Mouse (Mus musculus) MEL (cell line): ENCODE data around the gene Fcrla. TPM values are rescaled to one million over a fixed set of nuclear protein-coding genes. Genes with fewer than 3 reads are reported as not detected.
A peak's percentile ranks its signal among the peaks of the same experiment; 100 is the strongest.

Experiments
- DNase-seq: peaks from one replicate; pipeline ENCODE4 v3.0.0; 2011; ENCODE audit warnings: low read depth, low spot score
- H3K27ac ChIP-seq: 2 replicates; pipeline ENCODE4 v1.5.1; 2012; ENCODE audit warnings: low read depth, mild to moderate bottlenecking, control low read depth, low read length, moderate library complexity; ENCODE audit not compliant: control insufficient read depth
- H3K27me3 ChIP-seq, 2 experiments: fragments of 150-350 bp in 1 of 2; sonication (generic) in 1 of 2; 2 replicates each; pipeline ENCODE4 v1.6.1; 2012; ENCODE audit warnings: low read length in 2 of 2, mild to moderate bottlenecking in 2 of 2, improper control_type of control experiment in 1 of 2, moderate library complexity in 1 of 2; ENCODE audit not compliant: insufficient read depth in 2 of 2, control insufficient read depth in 1 of 2
- H3K36me3 ChIP-seq, 2 experiments: 2 replicates each; pipeline ENCODE4 v1.6.1; 2012 to 2014; ENCODE audit warnings: low read length in 2 of 2, improper control_type of control experiment in 1 of 2, inconsistent platforms in 1 of 2, mild to moderate bottlenecking in 1 of 2; ENCODE audit not compliant: insufficient read depth in 2 of 2, control insufficient read depth in 1 of 2
- H3K4me1 ChIP-seq, 2 experiments: fragments of 150-350 bp in 1 of 2; sonication (generic) in 1 of 2; 2 replicates each; pipeline ENCODE4 v1.6.1; 2012; ENCODE audit warnings: low read length in 2 of 2, improper control_type of control experiment in 1 of 2, mild to moderate bottlenecking in 1 of 2; ENCODE audit not compliant: insufficient read depth in 2 of 2, control insufficient read depth in 1 of 2
- H3K4me3 ChIP-seq, 2 experiments: fragments of 150-350 bp in 1 of 2; sonication (generic) in 1 of 2; 2 replicates each; pipeline ENCODE4 v1.5.1; 2012; ENCODE audit warnings: low read depth in 2 of 2, low read length in 2 of 2, mild to moderate bottlenecking in 2 of 2, moderate library complexity in 2 of 2, control low read depth in 1 of 2, improper control_type of control experiment in 1 of 2; ENCODE audit not compliant: control insufficient read depth in 1 of 2, insufficient read depth in 1 of 2
- H3K79me2 ChIP-seq: 2 replicates; pipeline ENCODE4 v1.6.1; 2012; ENCODE audit warnings: mild to moderate bottlenecking, low read length, moderate library complexity; ENCODE audit not compliant: control insufficient read depth, poor library complexity, insufficient read depth
- H3K9ac ChIP-seq: 2 replicates; pipeline ENCODE4 v1.6.1; 2012; ENCODE audit warnings: low read depth, mild to moderate bottlenecking, control low read depth, low read length, moderate library complexity; ENCODE audit not compliant: control insufficient read depth, poor library complexity, severe bottlenecking
- H3K9me3 ChIP-seq: fragments of 150-350 bp; sonication (generic); replicated peaks from 2 replicates; pipeline ENCODE4 v1.6.1; 2012; ENCODE audit warnings: mild to moderate bottlenecking, low read length, improper control_type of control experiment, moderate library complexity; ENCODE audit not compliant: insufficient read depth
- CHD1 ChIP-seq: IDR thresholded peaks from 2 replicates; pipeline ENCODE4 v1.6.1; 2012; ENCODE audit warnings: low read depth, mild to moderate bottlenecking, inconsistent platforms, low read length, improper control_type of control experiment
- CHD2 ChIP-seq: IDR thresholded peaks from 2 replicates; pipeline ENCODE4 v1.6.1; 2011; ENCODE audit warnings: low read length, improper control_type of control experiment
- CTCF ChIP-seq, 3 experiments: IDR thresholded peaks in 2 of 3; conservative IDR thresholded peaks in 1 of 3; 2 replicates each; pipeline ENCODE4 v1.5.1; 2011 to 2012; ENCODE audit warnings: low read length in 3 of 3, low read depth in 2 of 3, mild to moderate bottlenecking in 2 of 3, improper control_type of control experiment in 1 of 3, inconsistent platforms in 1 of 3, mixed read lengths in 1 of 3, moderate library complexity in 1 of 3; ENCODE audit not compliant: control insufficient read depth in 1 of 3, insufficient read depth in 1 of 3, poor library complexity in 1 of 3, severe bottlenecking in 1 of 3
- E2F4 ChIP-seq: IDR thresholded peaks from 2 replicates; pipeline ENCODE4 v1.6.1; 2011; ENCODE audit warnings: low read depth, low read length, improper control_type of control experiment, borderline replicate concordance
- ELF1 ChIP-seq: IDR thresholded peaks from 2 replicates; pipeline ENCODE4 v1.6.1; 2014; ENCODE audit warnings: low read depth, mild to moderate bottlenecking, inconsistent platforms, low read length, improper control_type of control experiment, moderate library complexity
- EP300 ChIP-seq, 2 experiments: IDR thresholded peaks; 2 replicates each; pipeline ENCODE4 v1.6.1; 2011; ENCODE audit warnings: improper control_type of control experiment in 2 of 2, low read length in 2 of 2, low read depth in 1 of 2, mild to moderate bottlenecking in 1 of 2
- ETS1 ChIP-seq: IDR thresholded peaks from 2 replicates; pipeline ENCODE4 v1.6.1; 2012; ENCODE audit warnings: low read depth, mild to moderate bottlenecking, inconsistent platforms, low read length, improper control_type of control experiment, moderate library complexity
- GABPA ChIP-seq: IDR thresholded peaks from 2 replicates; pipeline ENCODE4 v1.6.1; 2012; ENCODE audit warnings: low read depth, mild to moderate bottlenecking, inconsistent platforms, low read length, improper control_type of control experiment, moderate library complexity
- GATA1 ChIP-seq: IDR thresholded peaks from 2 replicates; pipeline ENCODE4 v1.6.1; 2011; ENCODE audit warnings: low read depth, low read length, improper control_type of control experiment
- HCFC1 ChIP-seq: IDR thresholded peaks from 2 replicates; pipeline ENCODE4 v1.6.1; 2012; ENCODE audit warnings: low read depth, mild to moderate bottlenecking, inconsistent platforms, low read length, improper control_type of control experiment, moderate library complexity
- KAT2A ChIP-seq: conservative IDR thresholded peaks from 2 replicates; pipeline ENCODE4 v1.6.1; 2012; ENCODE audit warnings: low read depth, low read length, improper control_type of control experiment, inconsistent platforms
- MAFK ChIP-seq: IDR thresholded peaks from 2 replicates; pipeline ENCODE4 v1.6.1; 2011; ENCODE audit warnings: low read depth, mild to moderate bottlenecking, low read length, improper control_type of control experiment, borderline replicate concordance
- MAX ChIP-seq: IDR thresholded peaks from 2 replicates; pipeline ENCODE4 v1.6.1; 2011; ENCODE audit warnings: low read length, improper control_type of control experiment
- MAZ ChIP-seq: IDR thresholded peaks from 2 replicates; pipeline ENCODE4 v1.6.1; 2012; ENCODE audit warnings: low read depth, mild to moderate bottlenecking, inconsistent platforms, low read length, improper control_type of control experiment
- MEF2A ChIP-seq: IDR thresholded peaks from 2 replicates; pipeline ENCODE4 v1.6.1; 2014; ENCODE audit warnings: low read depth, mild to moderate bottlenecking, inconsistent platforms, low read length, improper control_type of control experiment; ENCODE audit not compliant: poor library complexity, insufficient replicate concordance, severe bottlenecking; ENCODE audit errors: extremely low read depth
- MXI1 ChIP-seq: IDR thresholded peaks from 2 replicates; pipeline ENCODE4 v1.6.1; 2011; ENCODE audit warnings: mild to moderate bottlenecking, low read depth, low read length, improper control_type of control experiment
- MYC ChIP-seq: IDR thresholded peaks from 2 replicates; pipeline ENCODE4 v1.6.1; 2011; ENCODE audit warnings: low read depth, mild to moderate bottlenecking, low read length, improper control_type of control experiment, moderate library complexity
- NELFE ChIP-seq: IDR thresholded peaks from 2 replicates; pipeline ENCODE4 v1.6.1; 2011; ENCODE audit warnings: low read depth, low read length, improper control_type of control experiment
- NRF1 ChIP-seq: IDR thresholded peaks from 2 replicates; pipeline ENCODE4 v1.6.1; 2014; ENCODE audit warnings: low read depth, mild to moderate bottlenecking, inconsistent platforms, low read length, improper control_type of control experiment, moderate library complexity; ENCODE audit not compliant: poor library complexity, insufficient read depth, severe bottlenecking
- POLR2A ChIP-seq, 2 experiments: IDR thresholded peaks; 2 replicates each; pipeline ENCODE4 v1.6.1; 2011 to 2012; ENCODE audit warnings: low read length in 2 of 2, mild to moderate bottlenecking in 2 of 2, control low read depth in 1 of 2, improper control_type of control experiment in 1 of 2, low read depth in 1 of 2, moderate library complexity in 1 of 2; ENCODE audit not compliant: control insufficient read depth in 1 of 2, insufficient read depth in 1 of 2, poor library complexity in 1 of 2
- POLR2AphosphoS2 ChIP-seq: IDR thresholded peaks from 2 replicates; pipeline ENCODE4 v1.6.1; 2011; ENCODE audit warnings: low read length, improper control_type of control experiment
- RAD21 ChIP-seq: IDR thresholded peaks from 2 replicates; pipeline ENCODE4 v1.6.1; 2011; ENCODE audit warnings: mild to moderate bottlenecking, low read depth, low read length, improper control_type of control experiment
- RCOR1 ChIP-seq: IDR thresholded peaks from 2 replicates; pipeline ENCODE4 v1.6.1; 2012; ENCODE audit warnings: low read depth, mild to moderate bottlenecking, inconsistent platforms, low read length, improper control_type of control experiment
- SIN3A ChIP-seq: IDR thresholded peaks from 2 replicates; pipeline ENCODE4 v1.6.1; 2012; ENCODE audit warnings: low read length, improper control_type of control experiment, inconsistent platforms
- SMC3 ChIP-seq: IDR thresholded peaks from 2 replicates; pipeline ENCODE4 v1.6.1; 2011; ENCODE audit warnings: low read depth, low read length, improper control_type of control experiment
- TAL1 ChIP-seq: IDR thresholded peaks from 2 replicates; pipeline ENCODE4 v1.6.1; 2012; ENCODE audit warnings: mild to moderate bottlenecking, inconsistent platforms, low read length, moderate library complexity, mixed read lengths
- TBP ChIP-seq: IDR thresholded peaks from 2 replicates; pipeline ENCODE4 v1.8.0; 2011; ENCODE audit warnings: low read depth, low read length, improper control_type of control experiment
- UBTF ChIP-seq: IDR thresholded peaks from 2 replicates; pipeline ENCODE4 v1.6.1; 2012; ENCODE audit warnings: low read depth, mild to moderate bottlenecking, inconsistent platforms, low read length, improper control_type of control experiment, moderate library complexity, borderline replicate concordance; ENCODE audit not compliant: insufficient read depth
- USF1 ChIP-seq: IDR thresholded peaks from 2 replicates; pipeline ENCODE4 v1.6.1; 2014; ENCODE audit warnings: low read depth, mild to moderate bottlenecking, inconsistent platforms, low read length, improper control_type of control experiment, moderate library complexity
- ZC3H11A ChIP-seq: IDR thresholded peaks from 2 replicates; pipeline ENCODE4 v1.6.1; 2012; ENCODE audit warnings: low read depth, mild to moderate bottlenecking, inconsistent platforms, low read length, improper control_type of control experiment
- ZKSCAN1 ChIP-seq: IDR thresholded peaks from 2 replicates; pipeline ENCODE4 v1.6.1; 2012; ENCODE audit warnings: low read depth, mild to moderate bottlenecking, inconsistent platforms, low read length, improper control_type of control experiment, moderate library complexity
- ZMIZ1 ChIP-seq: IDR thresholded peaks from 2 replicates; pipeline ENCODE4 v1.6.1; 2012; ENCODE audit warnings: low read depth, mild to moderate bottlenecking, inconsistent platforms, low read length, improper control_type of control experiment, moderate library complexity
- ZNF384 ChIP-seq: IDR thresholded peaks from 2 replicates; pipeline ENCODE4 v1.6.1; 2012; ENCODE audit warnings: low read depth, mild to moderate bottlenecking, inconsistent platforms, low read length, improper control_type of control experiment
- polyA plus RNA-seq, 2 experiments: library from polyadenylated mRNA; stranded (reverse) in 1 of 2; unstranded in 1 of 2; fragments of >175 nt in 1 of 2; fragments of >200 nt in 1 of 2; gene quantifications; 2 replicates each; pipeline versions ENCODE4 v1.2.1 to v1.2.4; 2012; ENCODE audit warnings: low replicate concordance in 2 of 2, low read depth in 1 of 2; ENCODE audit not compliant: insufficient read length in 2 of 2, insufficient read depth in 1 of 2, missing spikeins in 1 of 2
- total RNA-seq: library from RNA; depleted of rRNA; stranded (reverse); fragments of 300-350 nt; gene quantifications from 2 replicates; pipeline ENCODE4 v1.2.3, GENCODE M21; 2012

Fcrla gene
- total and polyA plus RNA-seq, 3 experiments = 0.12 to 0.18 TPM; not detected in 1

DNA sequence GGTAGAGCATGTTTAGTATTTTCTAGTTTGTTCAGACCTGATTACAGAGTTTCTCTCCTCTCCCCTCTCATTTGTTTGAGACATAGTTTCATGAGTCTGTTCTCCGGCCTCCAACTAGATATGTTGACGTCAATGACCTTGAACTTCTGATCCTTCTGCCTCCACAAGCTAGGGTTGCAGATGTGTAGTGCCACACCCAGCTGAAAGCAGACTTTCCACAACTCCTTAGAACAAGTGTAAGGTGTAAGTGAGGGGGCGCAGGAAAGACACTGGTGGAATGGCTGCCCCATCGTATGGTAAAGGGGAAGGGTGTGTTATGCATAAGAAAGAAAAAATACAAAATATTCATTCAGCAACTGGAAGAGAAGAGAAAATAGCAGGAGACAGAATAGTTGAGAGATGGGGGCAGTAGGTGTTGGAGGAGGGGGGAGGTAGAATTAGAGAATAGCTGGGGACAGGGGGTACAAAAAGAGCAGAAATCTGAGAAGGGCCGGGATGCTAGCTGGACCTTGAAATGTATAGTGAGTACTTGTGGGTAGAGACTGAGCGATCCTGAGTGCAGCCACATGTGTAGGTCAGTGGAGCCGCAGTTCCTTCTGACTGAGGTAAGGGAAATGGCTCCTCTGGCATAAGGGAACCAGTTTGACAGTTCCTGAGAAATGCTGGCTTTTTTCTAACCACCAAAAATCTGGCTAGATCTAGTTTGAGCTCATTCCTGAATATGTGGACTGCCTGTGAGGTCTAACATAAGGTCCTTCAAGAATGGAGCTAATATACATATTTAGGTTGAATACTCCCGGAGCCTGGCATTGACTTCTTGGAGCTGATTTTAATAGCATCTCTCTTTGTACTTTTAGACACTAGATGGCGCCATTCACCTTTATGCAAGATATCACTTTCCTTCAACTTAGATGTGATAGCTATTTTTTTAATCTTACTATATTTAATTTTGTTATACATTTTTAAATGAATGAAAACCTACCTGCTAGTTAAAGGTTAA, 32.5 kb downstream of the Fcrla start:
- DNase-seq = peak; percentile 85
- Histone ChIP-seq H3K79me2 (no peaks in the 10 kb centered on the region), H3K36me3 (peaks cover 0 to 17% of the 10 kb centered on the region in 2 experiments; a peak in 2 of 4 replicates), H3K27me3 (no peaks in the 10 kb centered on the region), H3K27ac (no peak overlapping the region), H3K4me1 (peaks cover 17 to 26% of the 10 kb centered on the region in 2 experiments), H3K9me3 (no peaks in the 10 kb centered on the region), H3K9ac (no peak overlapping the region), H3K4me3 (no peak overlapping the region)
- TF ChIP-seq GABPA = no peak
- TF ChIP-seq MAZ = no peak
- TF ChIP-seq MAFK = no peak
- TF ChIP-seq MYC = peak; percentile 41; the same call in 1 of the 2 replicates
- TF ChIP-seq TAL1 = no peak
- no peak for TF ChIP-seq CHD1
- TF ChIP-seq USF1 = no peak
- TF ChIP-seq SIN3A = peak; percentile 82; the same call in 1 of the 2 replicates
- peak in 2 of 3 experiments; percentile 55 to 80; a peak in 4 of 6 replicates for TF ChIP-seq CTCF (IDR thresholded peaks at IDR 0.05 in 2 of 3, conservative IDR thresholded peaks at IDR 0.05 in 1 of 3; ENCODE audit: control insufficient read depth in 1 of 3, insufficient read depth in 1 of 3, low read depth in 2 of 3, low read length in 3 of 3, poor library complexity in 1 of 3, severe bottlenecking in 1 of 3)
- TF ChIP-seq POLR2A (IDR thresholded peaks at IDR 0.05; ENCODE audit: control insufficient read depth in 1 of 2, insufficient read depth in 1 of 2, low read depth in 1 of 2, low read length in 2 of 2, poor library complexity in 1 of 2) = no peak
- 0 out of 2 replicates have a peak, but pooled peaks have one; percentile 43 for TF ChIP-seq HCFC1
- no peak for TF ChIP-seq ZKSCAN1
- peak; percentile 68 for TF ChIP-seq SMC3
- peak; percentile 88 for TF ChIP-seq RAD21
- TF ChIP-seq GATA1 = no peak
- no peak for TF ChIP-seq NRF1
- TF ChIP-seq UBTF = no peak
- no peak for TF ChIP-seq RCOR1
- TF ChIP-seq ZNF384 = peak; percentile 86
- TF ChIP-seq EP300 (IDR thresholded peaks at IDR 0.05; ENCODE audit: low read depth in 1 of 2, low read length in 2 of 2) = no peak
- TF ChIP-seq ZMIZ1 = no peak
- no peak for TF ChIP-seq E2F4
- TF ChIP-seq MAX = 0 out of 2 replicates have a peak, but pooled peaks have one; percentile 26
- TF ChIP-seq NELFE = no peak
- TF ChIP-seq KAT2A = no peak
- no peak for TF ChIP-seq ETS1
- peak; percentile 72 for TF ChIP-seq ZC3H11A
- TF ChIP-seq TBP = no peak
- no peak for TF ChIP-seq MEF2A
- TF ChIP-seq MXI1 = no peak
- TF ChIP-seq ELF1 = no peak
- TF ChIP-seq POLR2AphosphoS2 = no peak
- no peak for TF ChIP-seq CHD2
- TF ChIP-seq, all 39 proteins: peak for 9
